Mouse (Mus musculus) lung, postnatal 0 days (tissue): ENCODE data around the gene Gas2. TPM values are rescaled to one million over a fixed set of nuclear protein-coding genes. Genes with fewer than 3 reads are reported as not detected.

Experiments
- ATAC-seq: fragments of 200-750 bp; cut with Nextera tagmentation; 2 replicates; pipeline ENCODE4 v1.8.0; 2017; ENCODE audit warnings: moderate library complexity
- DNase-seq: peaks from one replicate; pipeline ENCODE4 v3.0.0-alpha.2; 2016; ENCODE audit warnings: low spot score
- H3K27ac ChIP-seq: fragments of 300-500 bp; sonication (generic); 2 replicates; pipeline ENCODE4 v1.5.1; 2014; ENCODE audit warnings: antibody characterized with exemption, mild to moderate bottlenecking, low read length, mixed read lengths
- H3K27me3 ChIP-seq: fragments of 300-500 bp; sonication (generic); replicated peaks from 2 replicates; pipeline ENCODE4 v1.6.1; 2014; ENCODE audit warnings: low read length, mixed read lengths; ENCODE audit not compliant: insufficient read depth
- H3K36me3 ChIP-seq: fragments of 300-500 bp; sonication (generic); 2 replicates; pipeline ENCODE4 v1.6.1; 2014; ENCODE audit warnings: low read length, mixed read lengths; ENCODE audit not compliant: insufficient read depth
- H3K4me1 ChIP-seq: fragments of 300-500 bp; sonication (generic); 2 replicates; pipeline ENCODE4 v1.6.1; 2014; ENCODE audit warnings: antibody characterized with exemption, low read depth, low read length, mixed read lengths; ENCODE audit not compliant: insufficient read depth
- H3K4me2 ChIP-seq: fragments of 300-500 bp; sonication (generic); replicated peaks from 2 replicates; pipeline ENCODE4 v1.6.1; 2014; ENCODE audit warnings: low read depth, mild to moderate bottlenecking, low read length, moderate library complexity, mixed read lengths
- H3K4me3 ChIP-seq: fragments of 300-500 bp; sonication (generic); 2 replicates; pipeline ENCODE4 v1.5.1; 2014; ENCODE audit warnings: low read depth, low read length
- H3K9ac ChIP-seq: fragments of 300-500 bp; sonication (generic); replicated peaks from 2 replicates; pipeline ENCODE4 v1.6.1; 2014; ENCODE audit warnings: low read depth, mild to moderate bottlenecking
- H3K9me3 ChIP-seq: fragments of 300-500 bp; sonication (generic); 2 replicates; pipeline ENCODE4 v1.6.1; 2016; ENCODE audit warnings: low read length, mixed read lengths
- CTCF ChIP-seq: IDR thresholded peaks from 2 replicates; pipeline ENCODE4 v1.5.1; 2016; ENCODE audit warnings: antibody characterized with exemption, mild to moderate bottlenecking
- EP300 ChIP-seq: IDR thresholded peaks from 2 replicates; pipeline ENCODE4 v1.6.1; 2016; ENCODE audit warnings: antibody characterized with exemption, mild to moderate bottlenecking, control low read depth
- WGBS: fragments of 180-500 bp; shearing (Covaris S2); extraction: QIAGEN DNeasy Blood & Tissue Kit; methylation state at CpG from one replicate; pipeline ENCODE4 v1.1.7; 2014; 5-methylcytosine and 5-hydroxymethylcytosine counted together
- polyA plus RNA-seq: library from polyadenylated mRNA; unstranded; fragments of >200 nt; fragmentation: Nextera tagmentation; extraction: Ambion mirVana; gene quantifications from 2 replicates; pipeline ENCODE4 v1.2.1, GENCODE M21; 2015

The Gas2 gene
- polyA plus RNA-seq, 1 experiment from 2014 or later: 4.0 TPM

GRCm38 (mm10) chr7:51878730-51879129 is 16.9 kb downstream of the Gas2 start:
- TF ChIP-seq EP300 (no peak), CTCF (no peak)
- peak overlapping the region; percentile 54 for H3K4me2 ChIP-seq

DNA sequence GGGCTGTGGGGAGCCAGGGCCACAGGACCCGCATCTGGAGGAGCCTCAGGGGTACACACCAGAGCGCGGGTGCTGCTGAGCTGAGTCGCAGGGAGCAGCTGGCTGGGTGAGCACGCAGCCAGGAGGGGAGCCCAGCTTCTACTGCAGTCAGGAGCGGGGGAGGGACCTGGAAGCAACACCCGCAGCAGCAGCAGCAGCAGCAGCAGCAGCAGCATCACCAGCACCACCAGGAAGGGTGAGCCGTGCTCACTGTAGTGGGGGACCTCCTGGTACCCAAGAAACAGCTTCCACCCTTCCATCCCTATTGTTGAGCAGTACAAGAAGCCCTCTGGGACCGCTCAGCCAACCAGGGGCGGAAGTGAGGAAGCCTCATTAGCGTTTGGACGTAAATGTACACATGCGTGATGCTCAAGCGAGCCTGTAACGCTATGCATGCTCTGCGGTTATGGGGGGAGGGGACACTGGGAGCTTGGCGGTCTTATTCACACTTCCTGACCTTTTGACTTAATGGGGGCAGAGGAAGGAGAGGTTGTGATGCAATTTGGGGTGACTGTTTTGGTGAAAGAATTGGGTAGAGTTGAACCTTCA is 17.4 kb downstream of the Gas2 start:
- WGBS: 2% methylated on average over 17 of the region's 17 CpGs
- ATAC-seq (peak; percentile 57), DNase-seq (peak; percentile 34)
- no peaks in the 10 kb centered on the region for H3K4me1 ChIP-seq
- peak overlapping the region; percentile 14 for H3K4me3 ChIP-seq
- no peaks in the 10 kb centered on the region for H3K9me3 ChIP-seq
- no peak overlapping the region for H3K27ac ChIP-seq
- no peaks in the 10 kb centered on the region for H3K36me3 ChIP-seq
- peak overlapping the region; percentile 54 for H3K4me2 ChIP-seq
- TF ChIP-seq EP300 (no peak), CTCF (no peak)
- no peak overlapping the region for H3K9ac ChIP-seq
- no peaks in the 10 kb centered on the region for H3K27me3 ChIP-seq

More at GRCm38 (mm10) chr7:51878730-51879129, 16.9 kb downstream of the Gas2 start:
- H3K9me3 ChIP-seq: no peaks in the 10 kb centered on the region
- H3K4me1 ChIP-seq: no peaks in the 10 kb centered on the region
- no peak overlapping the region for H3K27ac ChIP-seq
- H3K4me3 ChIP-seq: peak overlapping the region; percentile 14
- no peaks in the 10 kb centered on the region for H3K36me3 ChIP-seq
- H3K27me3 ChIP-seq: no peaks in the 10 kb centered on the region
- ATAC-seq (no peak; the same call in 1 of the 2 replicates), DNase-seq (no peak)
- 2% methylated on average over 8 of the region's 8 CpGs for WGBS
- H3K9ac ChIP-seq: no peak overlapping the region

DNA sequence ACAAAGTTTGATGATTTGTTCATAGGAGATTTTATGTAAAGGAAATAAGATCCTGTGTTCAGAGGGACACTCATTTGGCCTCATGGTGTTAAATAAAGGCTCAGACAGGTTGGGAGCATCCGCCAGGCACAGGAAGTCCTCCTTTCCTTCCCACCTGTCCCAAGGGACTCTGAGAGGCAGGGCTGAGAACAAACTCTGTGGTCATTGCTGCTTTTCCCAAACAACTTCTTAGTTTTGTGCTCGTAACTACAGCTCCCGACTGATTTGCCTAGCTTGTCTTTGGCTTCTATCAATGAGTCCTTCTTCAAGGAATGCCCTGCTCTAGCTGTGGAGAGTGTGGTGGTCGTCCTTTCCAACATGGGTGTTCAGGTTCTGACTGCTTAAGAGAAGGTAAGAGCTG is 18.3 kb downstream of the Gas2 start:
- WGBS: 74% methylated on average over 4 of the region's 4 CpGs
- H3K9me3 ChIP-seq: no peaks in the 10 kb centered on the region
- TF ChIP-seq EP300 (no peak), CTCF (no peak)
- DNase-seq (no peak), ATAC-seq (no peak)
- no peak overlapping the region for H3K4me3 ChIP-seq
- no peak overlapping the region for H3K4me2 ChIP-seq
- no peak overlapping the region for H3K27ac ChIP-seq
- H3K9ac ChIP-seq: no peak overlapping the region
- H3K27me3 ChIP-seq: no peaks in the 10 kb centered on the region
- H3K4me1 ChIP-seq: no peaks in the 10 kb centered on the region
- H3K36me3 ChIP-seq: no peaks in the 10 kb centered on the region

GRCm38 (mm10) chr7:51885345-51885744 is 23.5 kb downstream of the Gas2 start:
- TF ChIP-seq CTCF (no peak), EP300 (no peak)
- no peak for ATAC-seq
- no peak overlapping the region for H3K4me2 ChIP-seq

GRCm38 (mm10) chr7:51887678-51888567 is 26.1 kb downstream of the Gas2 start:
- no peaks in the 10 kb centered on the region for H3K4me1 ChIP-seq
- H3K27me3 ChIP-seq: no peaks in the 10 kb centered on the region
- ATAC-seq: no peak
- H3K4me3 ChIP-seq: no peak overlapping the region
- TF ChIP-seq EP300: no peak
- no peak for TF ChIP-seq CTCF
- H3K9ac ChIP-seq: no peak overlapping the region
- DNase-seq: no peak
- H3K4me2 ChIP-seq: no peak overlapping the region
- H3K27ac ChIP-seq: no peak overlapping the region
- 76% methylated on average over 11 of the region's 11 CpGs for WGBS
- H3K9me3 ChIP-seq: no peaks in the 10 kb centered on the region
- H3K36me3 ChIP-seq: no peaks in the 10 kb centered on the region

More at GRCm38 (mm10) chr7:51885345-51885744, 23.5 kb downstream of the Gas2 start:
- Histone ChIP-seq H3K9me3 (no peaks in the 10 kb centered on the region), H3K4me1 (no peaks in the 10 kb centered on the region), H3K36me3 (no peaks in the 10 kb centered on the region), H3K9ac (no peak overlapping the region), H3K27me3 (no peaks in the 10 kb centered on the region), H3K27ac (no peak overlapping the region), H3K4me3 (no peak overlapping the region)
- WGBS: 65% methylated on average over 3 of the region's 3 CpGs
- no peak for DNase-seq

DNA sequence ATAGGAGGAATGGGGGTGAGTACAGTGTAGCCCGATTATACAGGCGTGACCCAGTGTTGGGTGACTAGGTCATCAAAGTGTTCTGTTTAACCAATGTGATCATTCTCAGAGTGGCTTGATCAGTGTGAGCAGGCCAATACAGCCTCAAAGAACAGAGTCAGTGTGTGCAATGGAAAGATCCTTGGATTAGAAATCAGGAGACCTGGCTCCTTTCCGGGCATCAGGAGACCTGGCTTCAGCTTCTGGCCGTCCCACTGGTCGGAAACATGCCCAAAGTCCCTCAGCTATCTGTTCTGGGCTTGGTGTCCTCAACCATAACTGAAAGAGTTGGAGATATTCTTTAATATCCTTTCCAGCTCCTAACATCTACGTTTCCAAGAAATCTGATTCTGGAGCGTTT is 27.8 kb downstream of the Gas2 start:
- H3K36me3 ChIP-seq: no peaks in the 10 kb centered on the region
- no peak for TF ChIP-seq EP300
- TF ChIP-seq CTCF: no peak
- no peaks in the 10 kb centered on the region for H3K9me3 ChIP-seq
- DNase-seq (no peak), ATAC-seq (no peak)
- no peak overlapping the region for H3K4me2 ChIP-seq
- H3K4me3 ChIP-seq: no peak overlapping the region
- no peaks in the 10 kb centered on the region for H3K27me3 ChIP-seq
- no peak overlapping the region for H3K9ac ChIP-seq
- H3K27ac ChIP-seq: no peak overlapping the region
- WGBS: 82% methylated on average over 7 of the region's 7 CpGs
- no peaks in the 10 kb centered on the region for H3K4me1 ChIP-seq
